Mouse (Mus musculus) heart, adult 11 months (tissue): ENCODE measurements around the gene Klf12.
A peak's percentile ranks its signal among the peaks of the same experiment; 100 is the strongest.

Source experiments
- DNase-seq: peaks from one replicate; pipeline ENCODE4 v3.0.0; 2022

Klf12 gene

GRCm38 (mm10) chr14:100284119-100284860 is at the start of gene Klf12:
Klf12 (minus strand) TSS chr14:100284679.
- peak; percentile 99 for DNase-seq

- DNase-seq: peak; percentile 93
Measured at GRCm38 (mm10) chr14:100333369-100333768, 48.9 kb upstream of the Klf12 start.

- no peak for DNase-seq
Measured at GRCm38 (mm10) chr14:100328602-100329276, 44.3 kb upstream of the Klf12 start.

GRCm38 (mm10) chr14:100324303-100324702 is 39.8 kb upstream of the Klf12 start:
- DNase-seq: no peak

GRCm38 (mm10) chr14:100322012-100322411 is 37.5 kb upstream of the Klf12 start:
- DNase-seq: no peak

GRCm38 (mm10) chr14:100316780-100317179 is 32.3 kb upstream of the Klf12 start:
- no peak for DNase-seq

DNA sequence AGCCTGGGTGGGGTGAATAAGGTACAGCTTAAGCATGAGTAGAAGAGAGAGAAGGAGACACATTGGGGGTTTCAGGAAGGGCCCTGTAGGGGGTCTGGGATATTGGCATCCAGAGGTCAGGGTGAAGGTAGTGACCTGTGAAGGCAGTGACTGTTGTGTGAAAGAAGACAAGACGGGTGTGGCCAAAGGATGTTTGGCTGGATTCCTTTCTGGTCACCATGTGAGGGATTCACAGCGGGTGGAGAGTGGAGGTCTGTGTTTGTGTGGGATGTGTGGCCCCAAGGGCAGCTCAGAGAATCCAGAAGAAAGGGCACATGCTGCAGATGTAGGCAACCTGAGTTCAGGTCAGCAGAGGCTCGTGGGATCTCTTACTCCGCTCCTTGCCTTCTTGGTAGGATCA is 29.6 kb upstream of the Klf12 start:
- no peak for DNase-seq

DNA sequence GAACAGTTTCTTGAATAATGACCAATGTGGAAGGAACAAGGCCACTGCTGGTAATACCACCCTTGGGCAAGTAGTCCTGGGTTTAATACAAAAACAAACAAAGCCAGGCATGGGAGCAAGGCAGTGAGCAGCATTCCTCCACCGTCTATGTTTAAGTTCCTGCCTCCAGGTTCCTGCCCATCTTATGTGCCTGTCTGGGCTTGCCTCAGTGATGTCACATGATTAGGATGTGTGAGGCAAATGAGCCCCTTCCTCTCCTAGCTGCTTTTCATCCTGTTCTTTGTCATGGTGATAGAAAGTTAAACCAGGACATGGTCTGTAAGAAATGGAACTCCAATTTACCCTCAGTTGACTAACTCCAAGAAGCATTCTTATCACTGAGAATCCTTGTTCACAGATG is 16.4 kb upstream of the Klf12 start:
- DNase-seq: no peak

DNA sequence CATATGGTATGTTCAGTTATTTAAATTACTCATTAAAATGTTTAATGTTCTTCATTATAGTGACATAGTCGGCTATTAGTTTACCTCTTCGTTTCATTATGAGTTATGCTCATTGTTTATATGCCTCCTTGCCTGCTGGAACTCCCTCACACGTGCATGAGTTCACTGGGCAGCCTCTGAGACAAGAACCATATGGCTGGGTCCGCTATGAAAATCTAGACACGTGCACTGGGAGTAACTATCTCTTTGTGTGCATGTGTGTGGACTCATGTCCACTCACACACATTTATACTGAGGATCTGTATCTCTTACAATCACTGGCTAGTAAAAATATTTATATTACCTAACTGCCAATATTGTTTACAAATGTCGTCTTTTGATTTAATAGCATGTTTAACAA is 14.4 kb upstream of the Klf12 start:
- no peak for DNase-seq

DNA sequence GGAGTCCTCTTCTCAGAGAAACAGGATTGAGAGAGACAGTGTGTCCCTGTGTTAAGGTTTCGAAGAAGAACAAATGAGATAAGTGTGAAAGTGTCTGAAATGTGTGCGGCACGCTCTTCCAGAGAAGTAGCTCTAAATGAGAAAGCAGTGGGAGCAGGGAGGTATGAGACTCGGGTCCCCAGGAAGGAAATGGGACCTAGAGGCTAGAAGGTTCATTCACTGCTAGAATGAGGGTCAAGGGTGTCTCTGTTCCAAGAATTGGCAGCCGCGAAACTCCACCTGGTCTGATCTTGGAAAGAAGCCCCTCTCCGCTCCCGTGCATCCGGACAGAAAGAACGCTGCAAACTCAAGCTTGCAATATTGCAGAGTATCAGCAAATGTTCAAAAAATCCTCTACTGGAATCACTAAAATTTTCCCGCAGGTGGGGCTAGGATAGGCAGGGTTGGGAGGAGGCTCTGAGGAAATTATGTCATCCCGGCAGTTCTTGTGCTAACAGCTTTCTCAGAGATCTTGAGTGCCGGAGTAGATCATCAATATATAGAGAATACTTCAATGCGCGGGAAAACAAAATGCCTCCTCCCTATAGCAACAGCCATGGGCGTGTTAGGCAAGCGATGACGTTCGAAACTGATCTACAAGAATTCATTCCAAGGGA is 2.2 kb upstream of the Klf12 start:
- DNase-seq: peak; percentile 90

- DNase-seq: peak; percentile 99
Measured at GRCm38 (mm10) chr14:100285656-100286585, 1.4 kb upstream of the Klf12 start.

DNA sequence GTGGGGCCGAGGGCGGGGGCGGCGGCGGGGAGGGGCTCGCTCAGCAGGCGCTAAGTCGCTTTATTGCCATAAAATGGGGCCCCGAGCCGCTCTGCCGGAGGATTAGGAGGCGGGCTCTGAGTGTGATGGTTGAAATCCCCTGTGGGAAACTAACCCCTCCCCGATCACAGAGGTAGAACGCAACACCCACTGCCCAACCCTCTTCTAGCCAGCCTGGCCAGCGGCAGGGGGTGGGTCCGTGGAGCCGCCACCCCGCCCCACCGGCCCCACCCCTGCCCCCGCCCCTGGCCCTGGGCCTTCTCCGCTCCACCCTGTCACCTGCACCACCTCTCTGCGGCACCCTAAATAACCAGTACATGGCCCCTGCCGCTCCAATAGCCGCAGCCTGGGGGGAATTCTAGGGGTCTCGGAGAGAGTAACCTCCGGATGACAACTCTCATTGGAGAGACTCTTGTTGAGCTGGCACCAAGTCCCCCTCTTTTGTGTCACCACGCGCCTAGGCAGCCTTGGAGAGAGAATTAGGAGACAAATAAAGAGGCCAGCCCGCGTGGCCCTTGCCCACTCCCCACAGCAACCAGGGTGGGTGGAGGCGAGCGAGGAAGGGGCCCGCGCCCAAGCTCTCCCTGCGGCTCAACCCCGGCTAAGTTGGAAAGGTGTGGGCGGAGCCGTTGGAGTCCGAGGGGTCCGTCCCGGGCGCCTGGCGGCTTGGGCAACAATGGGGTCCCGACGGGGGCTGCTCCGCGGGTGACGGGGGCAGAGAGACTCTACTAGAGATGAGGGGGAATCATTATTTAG is 579 bp upstream of the Klf12 start:
- peak; percentile 99 for DNase-seq

- peak; percentile 97 for DNase-seq
Measured at GRCm38 (mm10) chr14:100283411-100284118, 914 bp downstream of the Klf12 start.

GRCm38 (mm10) chr14:100282651-100283050 is 1.8 kb downstream of the Klf12 start:
- DNase-seq: no peak

DNA sequence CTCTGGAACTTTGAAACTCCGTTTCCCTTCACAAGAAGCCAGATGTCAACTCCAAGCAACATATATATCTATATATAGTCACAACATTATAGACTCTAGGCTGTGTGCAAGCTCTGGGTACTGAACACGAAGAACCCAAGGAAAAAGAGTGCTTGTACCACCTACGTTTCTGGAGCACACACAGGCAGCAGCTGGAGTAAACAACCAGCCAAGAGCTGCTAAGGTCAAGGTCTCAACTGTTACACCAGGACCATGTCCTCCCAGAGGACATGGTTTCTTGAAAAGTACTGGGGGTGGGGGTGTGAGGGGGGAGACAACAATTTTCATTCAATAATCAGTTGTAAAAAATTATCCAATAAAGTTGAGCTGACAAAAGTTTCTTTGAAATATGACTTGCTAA is 2.7 kb downstream of the Klf12 start:
- DNase-seq: peak; percentile 90

DNA sequence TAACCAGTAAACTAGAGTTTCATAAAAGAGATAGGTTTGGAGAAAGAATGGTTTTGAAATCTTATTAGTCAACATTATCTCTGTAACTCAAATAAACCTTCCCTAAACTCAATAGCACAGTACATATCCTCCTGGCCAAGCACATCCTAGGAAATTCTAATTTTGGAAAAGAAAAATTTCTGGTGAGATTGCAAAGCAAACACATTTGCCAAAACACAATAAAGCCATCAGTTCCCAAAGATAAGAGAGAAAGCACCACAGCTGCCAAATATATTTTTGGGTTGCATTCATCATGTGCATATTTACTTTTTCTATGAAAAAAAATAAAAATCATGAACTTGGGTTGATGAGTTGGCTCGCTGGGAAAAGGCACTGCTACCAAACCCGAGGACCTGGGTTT is 10.3 kb downstream of the Klf12 start:
- no peak for DNase-seq

GRCm38 (mm10) chr14:100260531-100260930 is 23.9 kb downstream of the Klf12 start:
- DNase-seq: peak; percentile 98

GRCm38 (mm10) chr14:100243046-100243445 is 41.4 kb downstream of the Klf12 start:
- DNase-seq: peak; percentile 48

DNA sequence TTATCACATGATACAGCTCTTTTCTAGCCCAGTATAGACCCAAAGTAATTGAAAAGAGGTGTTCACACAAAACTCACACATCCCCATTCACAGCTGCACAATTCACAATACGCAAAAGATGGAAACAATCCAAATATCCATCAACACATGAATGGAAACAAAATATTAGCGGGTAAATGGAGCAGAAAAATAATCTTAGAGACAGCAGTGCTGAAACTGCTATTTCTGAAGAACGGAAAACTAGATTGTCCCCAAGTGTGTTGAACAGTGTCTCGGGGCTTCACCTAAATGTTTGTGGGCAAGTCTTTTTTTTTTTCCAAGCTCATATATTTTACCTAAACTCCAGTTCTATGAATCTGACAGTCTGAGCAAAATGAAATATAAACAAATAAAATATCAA is 44.6 kb downstream of the Klf12 start:
- no peak for DNase-seq

- DNase-seq: no peak
Measured at GRCm38 (mm10) chr14:100236757-100237156, 47.7 kb downstream of the Klf12 start.

DNA sequence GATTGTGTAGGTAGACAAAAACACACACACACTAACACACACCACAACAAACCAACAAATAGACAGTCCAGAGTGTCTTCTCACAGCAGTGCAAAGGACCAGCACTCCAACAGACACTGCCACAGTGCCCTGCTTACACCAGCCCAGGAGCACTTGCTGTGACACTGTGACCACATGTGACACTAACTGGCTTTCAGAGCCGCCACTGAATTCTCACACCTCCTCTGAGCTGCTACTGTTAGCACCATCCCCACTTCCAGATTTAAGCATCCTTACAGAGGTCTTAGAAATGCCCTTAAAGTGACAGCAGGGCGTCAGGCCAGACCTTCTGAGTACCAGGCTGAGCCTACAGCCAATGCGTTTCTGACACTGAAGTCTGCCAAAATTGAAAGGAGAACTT is 48.7 kb downstream of the Klf12 start:
- peak; percentile 87 for DNase-seq
